Mouse (Mus musculus): Measurements from ENCODE around the gene Olfr71. TPM values are rescaled to one million over a fixed set of nuclear protein-coding genes. Genes with fewer than 3 reads are reported as not detected.

Gene Olfr71
- polyA plus RNA-seq (2012; rRNA removed) = not detected in 2 replicates

GRCm38 (mm10) chr4:43709869-43710268 lies at the start of gene Olfr71:
Gene Olfr71 (minus strand): TSS chr4:43710255.

DNA sequence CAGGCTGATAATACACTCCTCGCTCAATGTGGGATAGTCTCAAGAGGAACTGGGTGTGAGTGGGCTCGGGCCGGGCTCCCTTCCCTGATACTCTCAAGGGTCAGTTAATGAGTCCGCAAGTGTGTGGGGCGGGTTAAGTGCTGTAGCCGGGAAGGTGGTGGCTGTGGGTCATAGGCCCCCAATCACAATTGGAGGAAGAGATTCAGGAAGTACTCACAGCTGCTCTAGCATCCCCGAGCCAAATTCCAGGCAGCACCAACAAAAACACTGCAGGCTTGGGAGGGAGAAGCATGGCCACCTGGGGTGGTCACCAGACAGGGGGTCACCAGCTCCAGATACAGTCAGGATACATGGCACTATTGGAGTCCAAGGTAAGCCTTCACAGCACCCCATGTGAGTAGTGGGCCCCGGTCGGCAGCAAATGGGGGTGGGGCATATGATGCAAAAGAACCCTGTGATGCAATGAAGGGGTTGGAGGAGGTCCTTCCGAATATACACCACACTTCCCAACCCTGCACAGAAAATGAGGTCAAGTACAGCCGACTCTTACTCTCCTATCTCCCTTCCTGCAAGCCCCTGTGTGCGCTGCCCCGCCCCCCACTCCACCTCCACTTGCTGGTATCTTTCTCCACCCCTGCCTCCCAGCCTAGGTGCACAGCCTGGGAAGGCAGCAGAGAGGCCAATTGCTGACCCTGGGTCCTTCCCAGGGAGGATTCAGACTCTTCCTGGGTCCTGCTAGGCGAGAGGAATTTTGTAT lies 19.9 kb upstream of the Olfr71 start, which contains the start of gene Spaar:
Gene Spaar (plus strand): TSS at position 241 of the 757 bp plus-strand sequence.

GRCm38 (mm10) chr4:43726995-43727394 lies 16.9 kb upstream of the Olfr71 start, which contains the start of gene Hrct1:
Gene Hrct1 (plus strand): TSS chr4:43727188.

GRCm38 (mm10) chr4:43700707-43701106 lies 9.3 kb downstream of the Olfr71 start, which contains the start of gene Olfr70:
Gene Olfr70 (minus strand): TSS chr4:43700807.

DNA sequence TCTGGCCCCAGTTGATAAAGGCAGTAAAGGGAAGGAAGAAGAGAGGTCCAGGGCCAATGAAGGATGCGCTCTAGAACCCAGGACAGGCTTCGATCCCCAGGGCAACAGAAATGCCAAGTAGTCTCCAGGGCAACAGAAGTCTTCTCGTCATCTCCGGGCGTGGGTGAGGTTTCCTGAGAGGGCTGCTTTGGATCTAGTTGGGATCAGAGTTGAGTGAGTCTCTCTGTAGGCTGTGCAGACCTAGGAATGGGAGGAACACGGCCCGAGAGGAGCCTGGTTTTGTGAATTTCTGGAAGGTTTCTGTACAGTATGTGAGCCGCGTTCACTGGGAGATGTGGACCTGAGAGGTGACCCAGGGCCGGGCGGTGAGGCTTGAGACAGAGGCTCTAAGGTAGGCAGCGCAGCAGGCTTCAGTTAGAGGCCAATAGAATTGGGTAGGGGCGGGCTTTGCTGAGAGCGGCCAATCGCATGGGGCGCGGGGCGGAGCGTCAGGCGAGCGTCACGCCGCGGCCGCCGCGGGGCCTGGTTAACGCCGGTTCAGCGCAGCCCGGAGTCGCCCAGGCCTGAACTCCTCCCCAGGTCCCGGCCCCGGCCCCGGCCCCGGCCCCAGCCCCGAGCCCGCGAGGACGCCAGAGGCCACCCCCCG lies 41.1 kb downstream of the Olfr71 start, which contains the start of the genes Tmem8b and Fam221b:
Gene Tmem8b (plus strand): TSS at position 190 of the 646 bp plus-strand sequence.
Gene Fam221b (minus strand): TSS at position 364 of the 646 bp plus-strand sequence.

DNA sequence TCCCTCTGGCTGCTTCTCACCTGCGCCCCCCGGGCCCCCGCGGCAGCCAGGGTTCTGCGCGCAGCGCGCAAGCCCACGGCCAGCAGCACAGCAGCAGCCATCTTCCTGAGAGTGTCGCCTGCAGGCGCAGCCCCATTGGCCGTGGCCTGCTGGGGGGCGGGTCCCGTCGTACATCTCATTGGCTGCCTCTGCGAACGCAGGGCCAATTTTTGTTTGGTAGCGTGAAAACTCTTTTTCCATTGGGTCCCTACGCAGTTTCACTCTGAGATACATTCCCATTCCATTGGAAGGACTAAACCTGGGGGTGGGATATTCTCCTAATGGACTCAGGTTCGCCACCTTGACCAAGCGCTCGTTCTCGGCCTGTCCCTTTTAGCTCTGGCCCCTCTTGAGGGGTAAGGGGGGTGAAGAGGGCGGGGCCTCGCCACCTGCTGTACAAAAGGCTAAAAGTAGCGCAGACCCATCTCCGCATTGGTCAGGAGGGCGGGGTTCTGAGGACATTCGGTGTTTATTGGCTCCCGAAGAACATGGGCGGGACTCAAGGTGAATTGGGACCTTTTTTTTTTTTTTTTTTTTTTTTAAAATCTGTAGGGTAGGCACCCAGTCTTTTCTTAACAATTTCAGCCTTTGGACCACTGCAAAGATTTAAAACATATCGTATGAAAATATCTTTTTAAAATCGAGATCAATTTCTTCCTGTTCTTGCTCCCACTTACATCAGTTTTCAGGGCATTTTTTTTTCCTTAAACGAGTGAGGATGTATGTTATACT lies 53.5 kb downstream of the Olfr71 start, which contains the start of gene Hint2:
Gene Hint2 (minus strand): TSS at position 128 of the 771 bp plus-strand sequence.

Other genes with a start within 250 kb of the Olfr71 start
- gene Sit1, start 226.5 kb downstream of the Olfr71 start, polyA plus RNA-seq (2012; rRNA removed) = not detected in 2 replicates
- gene Ccdc107, start 217.4 kb downstream of the Olfr71 start, polyA plus RNA-seq (2012; rRNA removed) = 76.4 and 104 TPM in 2 replicates
- gene Arhgef39, start 210.6 kb downstream of the Olfr71 start, polyA plus RNA-seq (2012; rRNA removed) = 33.3 and 39.5 TPM in 2 replicates
- 0.50 and 0.79 TPM in 2 replicates for gene Car9, start 203.3 kb downstream of the Olfr71 start, polyA plus RNA-seq (2012; rRNA removed)
- 15.7 and 78.5 TPM in 2 replicates for gene Tpm2, start 186.5 kb downstream of the Olfr71 start, polyA plus RNA-seq (2012; rRNA removed)
- gene Creb3, start 147.9 kb downstream of the Olfr71 start, polyA plus RNA-seq (2012; rRNA removed) = 52.6 and 54.6 TPM in 2 replicates
- 54.6 and 60.2 TPM in 2 replicates for gene Tln1, start 147.6 kb downstream of the Olfr71 start, polyA plus RNA-seq (2012; rRNA removed)
- gene Rgp1, start 131.5 kb downstream of the Olfr71 start, polyA plus RNA-seq (2012; rRNA removed) = 55.7 and 57.0 TPM in 2 replicates
- 82.9 and 90.4 TPM in 2 replicates for gene Gba2, start 131.4 kb downstream of the Olfr71 start, polyA plus RNA-seq (2012; rRNA removed)
- not detected in 2 replicates for gene Msmp, start 125.8 kb downstream of the Olfr71 start, polyA plus RNA-seq (2012; rRNA removed)
- 69.8 and 78.3 TPM in 2 replicates for gene Npr2, start 78.3 kb downstream of the Olfr71 start, polyA plus RNA-seq (2012; rRNA removed)
- 6.6 and 7.9 TPM in 2 replicates for gene Spag8, start 56.7 kb downstream of the Olfr71 start, polyA plus RNA-seq (2012; rRNA removed)
- gene Hint2, start 53.8 kb downstream of the Olfr71 start, polyA plus RNA-seq (2012; rRNA removed) = 56.9 and 57.8 TPM in 2 replicates
- gene Tmem8b, start 41.3 kb downstream of the Olfr71 start, polyA plus RNA-seq (2012; rRNA removed) = 23.4 and 26.5 TPM in 2 replicates
- 0.30 and 0.37 TPM in 2 replicates for gene Fam221b, start 41.1 kb downstream of the Olfr71 start, polyA plus RNA-seq (2012; rRNA removed)
- gene Olfr70, start 9.4 kb downstream of the Olfr71 start, polyA plus RNA-seq (2012; rRNA removed) = not detected in 2 replicates
- 0.37 and 0.76 TPM in 2 replicates for gene Hrct1, start 16.9 kb upstream of the Olfr71 start, polyA plus RNA-seq (2012; rRNA removed)
- gene Spaar, start 19.8 kb upstream of the Olfr71 start, polyA plus RNA-seq (2012; rRNA removed) = 0.09 and 0.16 TPM in 2 replicates
- gene Olfr159, start 60.8 kb upstream of the Olfr71 start, polyA plus RNA-seq (2012; rRNA removed) = not detected in 2 replicates
- gene Olfr156, start 113.6 kb upstream of the Olfr71 start, polyA plus RNA-seq (2012; rRNA removed) = not detected in 2 replicates
- not detected in 2 replicates for gene Olfr157, start 129.9 kb upstream of the Olfr71 start, polyA plus RNA-seq (2012; rRNA removed)
- gene Olfr155, start 141.3 kb upstream of the Olfr71 start, polyA plus RNA-seq (2012; rRNA removed) = not detected in 2 replicates
- gene Reck, start 165.3 kb upstream of the Olfr71 start, polyA plus RNA-seq (2012; rRNA removed) = 17.9 and 28.9 TPM in 2 replicates
- 24.4 and 31.2 TPM in 2 replicates for gene Glipr2, start 247.1 kb upstream of the Olfr71 start, polyA plus RNA-seq (2012; rRNA removed)